Mouse (Mus musculus): ENCODE measurements at regions not wholly inside any gene's neighbourhood (a gene's known extent, or its start where the extent isn't known, plus 50 kb on each side); places are given as distances from the start of the nearest gene placed in this dataset.

DNA sequence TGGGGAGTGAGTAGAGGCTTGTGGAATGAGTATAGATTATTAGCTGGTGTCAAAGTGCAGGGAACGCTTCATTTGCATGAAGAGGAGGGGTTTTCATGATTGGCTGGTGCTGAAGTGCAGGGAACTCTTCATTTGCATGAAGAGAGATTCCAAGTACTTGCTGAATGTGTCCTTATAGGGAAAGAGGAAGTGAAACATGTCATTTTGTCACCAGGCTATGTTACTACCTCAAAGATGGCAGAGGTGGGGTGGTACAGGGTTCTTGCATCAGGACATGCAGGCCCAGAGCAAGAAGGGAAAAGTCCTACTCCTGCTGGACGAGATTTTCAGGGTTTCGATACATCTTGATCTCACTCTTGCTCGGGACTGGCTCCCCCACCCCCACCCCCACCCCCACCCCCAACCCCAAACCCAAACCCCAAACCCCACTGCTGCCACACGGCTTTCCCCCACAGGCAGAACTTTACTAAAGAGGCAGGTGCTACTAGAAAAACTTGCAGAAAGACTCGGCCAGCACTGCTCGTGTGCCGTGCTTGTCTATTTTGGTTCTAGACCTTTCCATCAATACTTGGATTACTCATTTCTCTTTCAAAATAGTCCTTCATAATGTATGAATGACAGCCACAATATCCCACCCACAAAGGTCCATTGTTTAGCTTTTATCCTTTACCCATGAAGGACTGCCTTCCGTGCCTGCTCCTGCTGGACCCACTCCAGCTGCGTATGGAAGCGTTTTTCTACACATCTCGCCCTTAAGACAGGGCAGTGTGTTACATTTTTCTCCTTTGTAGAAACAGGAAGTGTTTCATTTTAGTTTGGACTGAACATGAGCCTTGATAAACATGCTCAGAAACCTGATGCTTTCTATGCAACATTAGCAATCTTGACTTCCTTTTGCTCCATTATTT is 223.0 kb upstream of the N6amt1 start:
- no peak overlapping the region for H3K27ac ChIP-seq

DNA sequence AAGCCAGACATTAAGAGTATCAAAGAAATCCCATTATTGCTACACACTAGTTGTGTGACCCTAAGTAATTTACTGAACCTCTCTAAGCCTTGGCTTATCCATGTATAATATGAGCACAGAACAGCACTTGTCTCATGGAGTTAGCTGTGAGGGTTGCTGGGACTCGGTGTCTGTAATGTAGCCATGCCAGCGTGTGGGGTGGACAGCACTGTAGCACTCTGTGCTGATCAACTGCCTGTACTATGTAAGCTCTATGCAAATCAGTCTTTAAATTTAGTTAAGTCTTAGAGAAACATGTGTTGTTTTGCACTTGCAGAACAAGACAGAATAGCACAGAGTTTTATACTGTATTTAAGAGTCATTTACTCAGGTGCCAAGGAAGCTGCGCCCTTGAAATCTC is 225.0 kb upstream of the N6amt1 start:
- WGBS = 98% methylated on average over 3 of the region's 3 CpGs
- Histone ChIP-seq H3K9ac (ENCODE audit: low read depth, low read length) (no peak overlapping the region), H3K4me1 (ENCODE audit: control insufficient read depth, insufficient read depth, low read length) (peaks cover 2% of the 10 kb centered on the region), H3K27me3 (ENCODE audit: control insufficient read depth, insufficient read depth, low read length) (no peaks in the 10 kb centered on the region), H3K79me2 (replicated peaks; ENCODE audit: control insufficient read depth, insufficient read depth, low read length) (no peaks in the 10 kb centered on the region), H3K27ac (peak overlapping the region; percentile 54), H3K36me3 (ENCODE audit: control insufficient read depth, insufficient read depth, low read length) (no peaks in the 10 kb centered on the region), H3K4me3 (no peak overlapping the region)
- TF ChIP-seq POLR2A (IDR thresholded peaks at IDR 0.05; ENCODE audit: insufficient read depth, low read depth, low read length) (no peak), CTCF (IDR thresholded peaks at IDR 0.05) (no peak), EP300 (IDR thresholded peaks at IDR 0.05; ENCODE audit: insufficient read depth, low read depth, low read length) (no peak)
- no peak for DNase-seq
- intact Hi-C loops (cut with DNase I) = loop anchor here (10.0 kb wide), 3 partner anchors 364 to 1324 kb away; partner anchors contain the start of gene Adamts1

More for the DNA sequence above, 223.0 kb upstream of the N6amt1 start:
- no peaks in the 10 kb centered on the region for H3K27me3 ChIP-seq (ENCODE audit: control insufficient read depth, insufficient read depth, low read length)
- no peak for DNase-seq
- 70% methylated on average over 12 of the region's 12 CpGs for WGBS
- intact Hi-C loops (cut with DNase I) = no loop called here
- no peaks in the 10 kb centered on the region for H3K79me2 ChIP-seq (replicated peaks; ENCODE audit: control insufficient read depth, insufficient read depth, low read length)
- TF ChIP-seq POLR2A (IDR thresholded peaks at IDR 0.05; ENCODE audit: insufficient read depth, low read depth, low read length) (no peak), EP300 (IDR thresholded peaks at IDR 0.05; ENCODE audit: insufficient read depth, low read depth, low read length) (no peak), CTCF (IDR thresholded peaks at IDR 0.05) (no peak)
- H3K4me3 ChIP-seq = no peak overlapping the region
- no peaks in the 10 kb centered on the region for H3K36me3 ChIP-seq (ENCODE audit: control insufficient read depth, insufficient read depth, low read length)
- H3K9ac ChIP-seq (ENCODE audit: low read depth, low read length) = no peak overlapping the region
- H3K4me1 ChIP-seq (ENCODE audit: control insufficient read depth, insufficient read depth, low read length) = peaks cover 2% of the 10 kb centered on the region

DNA sequence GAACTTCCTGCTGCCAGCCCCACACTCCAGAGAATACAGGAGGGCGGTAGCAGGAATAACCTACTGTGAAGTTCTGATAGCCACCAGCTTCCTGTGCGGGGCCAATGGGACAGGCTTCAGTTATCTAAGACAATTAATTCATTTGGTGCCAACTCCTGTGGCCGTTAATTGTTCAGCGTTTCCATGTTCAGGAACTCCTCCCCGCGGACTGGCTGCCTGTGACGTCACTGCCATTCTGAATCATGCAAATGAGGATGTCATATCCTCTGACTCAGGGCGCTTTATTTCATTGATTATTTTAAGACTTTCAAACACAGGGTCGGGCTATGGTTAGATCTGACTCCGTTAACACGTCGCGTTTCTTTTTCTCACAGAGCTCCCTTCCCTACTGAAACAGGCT is 225.8 kb upstream of the N6amt1 start:
- H3K4me3 ChIP-seq = peak overlapping the region; percentile 1; the same call in 1 of the 2 replicates
- H3K79me2 ChIP-seq (replicated peaks; ENCODE audit: control insufficient read depth, insufficient read depth, low read length) = no peaks in the 10 kb centered on the region
- 37% methylated on average over 13 of the region's 13 CpGs for WGBS
- H3K9ac ChIP-seq (ENCODE audit: low read depth, low read length) = no peak overlapping the region
- H3K4me1 ChIP-seq (ENCODE audit: control insufficient read depth, insufficient read depth, low read length) = peaks cover 2% of the 10 kb centered on the region
- H3K27me3 ChIP-seq (ENCODE audit: control insufficient read depth, insufficient read depth, low read length) = no peaks in the 10 kb centered on the region
- peak overlapping the region; percentile 54 for H3K27ac ChIP-seq
- DNase-seq = peak; percentile 41 to 69
- TF ChIP-seq EP300 (IDR thresholded peaks at IDR 0.05; ENCODE audit: insufficient read depth, low read depth, low read length) (no peak), CTCF (IDR thresholded peaks at IDR 0.05) (no peak)
- no peaks in the 10 kb centered on the region for H3K36me3 ChIP-seq (ENCODE audit: control insufficient read depth, insufficient read depth, low read length)
- intact Hi-C loops (cut with DNase I) = loop anchor here (1.0 to 10.0 kb wide), 4 partner anchors 78 to 1323 kb away; partner anchors contain the start of gene Adamts1

DNA sequence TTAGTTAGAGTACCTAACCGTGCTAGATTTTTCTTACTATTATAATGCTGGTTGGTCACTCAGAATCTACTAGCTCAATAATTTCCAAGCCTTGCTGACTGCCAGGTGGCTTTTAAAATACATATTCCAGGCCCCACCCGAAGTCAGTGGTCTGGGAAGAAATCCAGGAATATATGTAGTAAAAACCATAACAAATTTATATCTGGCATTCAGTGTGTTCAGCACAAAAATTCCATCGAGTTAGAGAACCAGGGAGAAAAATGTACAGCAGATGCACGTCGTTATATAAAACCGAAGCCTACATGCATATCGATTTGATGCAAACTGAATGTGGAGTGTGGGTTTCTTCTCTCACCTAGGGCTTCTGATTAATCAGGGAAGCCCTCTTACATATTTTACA is 229.5 kb upstream of the N6amt1 start:
- H3K4me3 ChIP-seq = no peak overlapping the region
- peaks cover 2% of the 10 kb centered on the region for H3K4me1 ChIP-seq (ENCODE audit: control insufficient read depth, insufficient read depth, low read length)
- no peak for DNase-seq
- no peaks in the 10 kb centered on the region for H3K36me3 ChIP-seq (ENCODE audit: control insufficient read depth, insufficient read depth, low read length)
- WGBS = 85% methylated on average over 7 of the region's 7 CpGs
- no peak overlapping the region for H3K9ac ChIP-seq (ENCODE audit: low read depth, low read length)
- no peaks in the 10 kb centered on the region for H3K79me2 ChIP-seq (replicated peaks; ENCODE audit: control insufficient read depth, insufficient read depth, low read length)
- TF ChIP-seq EP300 (IDR thresholded peaks at IDR 0.05; ENCODE audit: insufficient read depth, low read depth, low read length) = no peak
- no peak for TF ChIP-seq POLR2A (IDR thresholded peaks at IDR 0.05; ENCODE audit: insufficient read depth, low read depth, low read length)
- TF ChIP-seq CTCF (IDR thresholded peaks at IDR 0.05) = no peak
- intact Hi-C loops (cut with DNase I) = loop anchor here (10.0 kb wide), 3 partner anchors 360 to 1320 kb away; partner anchors contain the start of gene Adamts1
- no peak overlapping the region for H3K27ac ChIP-seq
- H3K27me3 ChIP-seq (ENCODE audit: control insufficient read depth, insufficient read depth, low read length) = no peaks in the 10 kb centered on the region

DNA sequence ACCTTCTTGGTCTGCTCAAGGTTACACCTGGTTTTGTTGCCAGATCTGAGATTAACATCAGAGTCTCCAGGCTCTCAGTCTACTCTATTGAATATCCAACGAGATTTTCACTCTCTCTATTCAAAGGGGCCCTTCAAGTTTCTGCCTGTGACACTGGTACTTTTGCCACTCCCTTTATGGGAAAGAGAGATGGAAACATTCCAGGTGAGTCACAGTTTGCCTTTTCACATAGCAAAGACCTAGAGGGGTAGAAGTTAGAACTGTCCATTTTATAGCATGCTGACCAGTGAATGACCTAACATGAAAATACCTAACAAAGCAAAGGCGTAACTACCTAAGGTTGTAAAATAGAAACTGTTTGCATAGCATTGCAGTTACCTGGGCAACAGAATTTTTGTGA is 250.4 kb upstream of the N6amt1 start:
- H3K36me3 ChIP-seq (ENCODE audit: control insufficient read depth, insufficient read depth, low read length) = no peaks in the 10 kb centered on the region
- 64% methylated on average over 2 of the region's 2 CpGs for WGBS
- intact Hi-C loops (cut with DNase I) = no loop called here
- H3K9ac ChIP-seq (ENCODE audit: low read depth, low read length) = no peak overlapping the region
- DNase-seq = no peak
- no peak overlapping the region for H3K4me3 ChIP-seq
- H3K27ac ChIP-seq = no peak overlapping the region
- no peaks in the 10 kb centered on the region for H3K27me3 ChIP-seq (ENCODE audit: control insufficient read depth, insufficient read depth, low read length)
- no peak for TF ChIP-seq CTCF (IDR thresholded peaks at IDR 0.05)
- no peak for TF ChIP-seq POLR2A (IDR thresholded peaks at IDR 0.05; ENCODE audit: insufficient read depth, low read depth, low read length)
- TF ChIP-seq EP300 (IDR thresholded peaks at IDR 0.05; ENCODE audit: insufficient read depth, low read depth, low read length) = no peak
- no peaks in the 10 kb centered on the region for H3K79me2 ChIP-seq (replicated peaks; ENCODE audit: control insufficient read depth, insufficient read depth, low read length)
- H3K4me1 ChIP-seq (ENCODE audit: control insufficient read depth, insufficient read depth, low read length) = no peaks in the 10 kb centered on the region

DNA sequence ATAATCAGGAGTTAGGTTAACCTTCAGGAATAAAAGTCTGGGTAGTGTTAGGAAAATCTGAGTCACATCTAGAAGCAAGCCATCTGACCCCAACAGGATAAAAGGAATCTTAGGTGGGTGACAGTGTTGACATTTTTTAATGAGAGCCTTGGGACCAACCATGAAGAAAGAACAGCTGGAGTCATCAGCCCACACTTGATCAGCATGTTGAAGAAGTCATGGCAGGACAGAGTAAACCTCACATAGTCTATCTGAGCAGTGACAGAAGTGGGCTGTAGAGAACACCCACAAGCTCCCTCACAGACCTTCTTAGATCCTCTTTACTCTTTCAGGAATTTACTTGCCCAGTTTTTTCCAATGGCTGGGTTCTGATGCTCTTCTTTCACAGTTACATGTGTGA is 251.9 kb upstream of the N6amt1 start:
- no peak for TF ChIP-seq EP300 (IDR thresholded peaks at IDR 0.05; ENCODE audit: insufficient read depth, low read depth, low read length)
- no peak for TF ChIP-seq CTCF (IDR thresholded peaks at IDR 0.05)
- no peak for TF ChIP-seq POLR2A (IDR thresholded peaks at IDR 0.05; ENCODE audit: insufficient read depth, low read depth, low read length)
- no peak overlapping the region for H3K4me3 ChIP-seq
- no peaks in the 10 kb centered on the region for H3K36me3 ChIP-seq (ENCODE audit: control insufficient read depth, insufficient read depth, low read length)
- H3K9ac ChIP-seq (ENCODE audit: low read depth, low read length) = no peak overlapping the region
- DNase-seq = no peak
- H3K4me1 ChIP-seq (ENCODE audit: control insufficient read depth, insufficient read depth, low read length) = no peaks in the 10 kb centered on the region
- intact Hi-C loops (cut with DNase I) = no loop called here
- no peaks in the 10 kb centered on the region for H3K79me2 ChIP-seq (replicated peaks; ENCODE audit: control insufficient read depth, insufficient read depth, low read length)
- H3K27me3 ChIP-seq (ENCODE audit: control insufficient read depth, insufficient read depth, low read length) = no peaks in the 10 kb centered on the region
- H3K27ac ChIP-seq = no peak overlapping the region

Measured in heart, adult 2 months (tissue).